Mouse (Mus musculus) frontal cortex, postnatal 14 days (tissue): ENCODE data around the gene Smndc1.

Experiments used
- DNase-seq, 2 experiments: peaks; one replicate each; pipeline ENCODE4 v3.0.0; 2022; ENCODE audit warnings: low spot score in 2 of 2

Gene Smndc1

DNA sequence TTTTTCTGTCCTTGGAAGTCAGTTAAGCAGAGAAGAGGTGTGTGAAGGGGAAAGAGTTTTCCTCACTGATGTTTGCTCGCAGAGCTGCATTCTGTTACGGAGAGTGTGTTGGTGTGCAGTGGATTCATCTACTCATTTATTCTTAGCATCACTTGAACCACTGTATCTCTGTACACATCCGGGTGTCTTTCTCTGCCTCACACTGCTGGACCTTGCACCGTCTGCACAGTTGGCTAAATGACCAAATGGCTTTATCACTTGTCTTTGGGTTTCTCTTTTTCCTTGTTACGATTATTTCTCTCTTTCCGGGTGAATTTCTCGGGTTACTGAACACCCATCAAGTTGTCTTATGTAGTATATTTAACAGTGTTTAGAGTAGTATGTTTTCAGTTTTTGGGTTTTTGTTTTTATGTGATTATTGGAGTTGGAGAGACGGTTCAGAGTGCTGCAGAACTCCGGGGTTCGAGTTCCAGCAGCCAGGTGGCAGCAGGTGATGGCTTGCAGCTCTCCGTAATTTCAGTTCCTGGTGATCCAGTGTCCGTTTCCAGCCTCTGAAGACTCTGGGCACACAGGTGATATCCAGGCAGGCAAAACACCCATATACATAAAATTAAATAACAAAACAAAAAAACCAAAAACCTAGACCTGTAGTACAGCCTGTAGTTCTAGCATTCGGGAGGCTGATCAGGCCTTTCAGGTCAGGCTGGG, 47.0 kb downstream of the Smndc1 start:
- no peak for DNase-seq

DNA sequence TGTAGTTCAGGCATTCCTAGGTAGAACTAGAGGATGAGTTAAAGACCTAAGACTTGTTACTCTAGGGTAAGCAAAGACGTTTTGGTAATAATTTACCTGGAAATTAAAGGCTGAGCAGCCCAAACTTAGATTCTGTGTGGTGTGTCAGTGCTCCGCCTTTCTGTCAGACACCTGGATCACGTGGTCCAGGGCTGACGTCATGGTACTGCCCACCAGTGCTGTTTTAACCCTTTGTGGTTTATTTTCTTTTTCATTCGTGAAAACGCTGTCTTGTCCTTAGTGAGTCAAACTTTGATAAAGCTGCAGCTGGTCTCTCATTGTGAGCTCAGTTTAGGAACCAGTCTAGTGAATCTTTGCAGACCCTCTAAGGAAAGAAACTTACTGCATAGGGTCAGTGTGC, 50.0 kb downstream of the Smndc1 start:
- no peak for DNase-seq

- DNase-seq: no peak
Measured at GRCm38 (mm10) chr19:53335241-53335640, 55.1 kb downstream of the Smndc1 start.

- DNase-seq: no peak
Measured at GRCm38 (mm10) chr19:53333730-53334129, 56.6 kb downstream of the Smndc1 start.

- DNase-seq: no peak
Measured at GRCm38 (mm10) chr19:53331882-53332500, 58.4 kb downstream of the Smndc1 start.

GRCm38 (mm10) chr19:53329992-53330381, 60.4 kb downstream of the Smndc1 start:
- peak; percentile 50 to 60 for DNase-seq
